Mouse (Mus musculus) megakaryocyte, embryonic 14.5 days (primary cell): Measurements from ENCODE around the gene Fbxl13.

Source experiments
- FLI1 ChIP-seq: IDR thresholded peaks from 2 replicates; pipeline ENCODE4 v1.6.1; 2012; ENCODE audit warnings: low read length, inconsistent platforms, mixed read lengths
- GATA1 ChIP-seq: IDR thresholded peaks from 3 replicates; pipeline ENCODE4 v1.6.1; 2012; ENCODE audit warnings: mixed read lengths, low read length, inconsistent platforms, borderline replicate concordance

DNA sequence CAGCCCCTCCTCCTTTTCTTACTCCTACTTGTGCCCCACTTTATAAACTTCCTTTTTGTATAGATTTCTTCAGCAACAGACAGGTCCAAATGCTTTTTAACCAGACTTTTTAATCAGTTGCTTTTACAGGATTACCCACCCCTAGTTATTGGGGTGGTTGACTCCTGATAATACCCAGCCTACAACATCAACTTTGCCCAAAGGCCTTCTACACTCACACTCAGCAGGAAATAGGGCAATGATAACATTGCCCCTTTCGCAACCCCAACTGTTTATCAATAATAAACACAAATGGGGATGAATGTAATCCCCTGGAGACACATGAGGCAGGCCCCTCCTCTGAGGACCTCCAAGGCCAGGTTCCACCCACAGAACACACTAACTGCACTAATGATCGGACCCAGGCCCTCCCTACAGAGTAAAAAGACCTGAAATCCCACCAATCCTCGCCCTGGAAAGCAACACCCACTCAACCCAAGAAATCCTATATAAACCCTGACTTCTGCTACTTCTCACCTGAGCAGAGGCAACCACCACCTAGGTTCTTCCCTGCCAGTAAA lies 28.9 kb downstream of the Fbxl13 start:
- TF ChIP-seq GATA1 = no peak
- TF ChIP-seq FLI1 = no peak
